Mouse (Mus musculus): ENCODE measurements at regions not wholly inside any gene's neighbourhood (a gene's known extent, or its start where the extent isn't known, plus 50 kb on each side); places are given as distances from the start of the nearest gene placed in this dataset.

GRCm38 (mm10) chr9:66646226-66646625 is 53.3 kb upstream of the Usp3 start:
- intact Hi-C loops (cut with DNase I): loop anchor here (1.0 to 10.0 kb wide), 5 partner anchors 60 to 399 kb away; partner anchors contain the start of gene Tpm1
- DNase-seq: peak; percentile 87 to 91

- DNase-seq: no peak
- intact Hi-C loops (cut with DNase I): no loop called here
These were observed 58.4 kb upstream of the Usp3 start for GRCm38 (mm10) chr9:66651306-66651705.

- intact Hi-C loops (cut with DNase I): no loop called here
These were observed 56.2 kb upstream of the Car12 start for GRCm38 (mm10) chr9:66657116-66657758.

GRCm38 (mm10) chr9:66658707-66659242 is 54.7 kb upstream of the Car12 start:
- intact Hi-C loops (cut with DNase I): no loop called here
- no peak for DNase-seq

More at GRCm38 (mm10) chr9:66657116-66657758, 56.2 kb upstream of the Car12 start:
- DNase-seq: no peak

GRCm38 (mm10) chr9:66659781-66660445 is 53.6 kb upstream of the Car12 start:
- intact Hi-C loops (cut with DNase I): no loop called here

GRCm38 (mm10) chr9:66661596-66661995 is 51.9 kb upstream of the Car12 start:
- DNase-seq: no peak
- intact Hi-C loops (cut with DNase I): no loop called here

More at GRCm38 (mm10) chr9:66659781-66660445, 53.6 kb upstream of the Car12 start:
- no peak for DNase-seq

- DNase-seq: no peak
These were observed 51.0 kb upstream of the Car12 start for GRCm38 (mm10) chr9:66662443-66662842.

More at GRCm38 (mm10) chr9:66662443-66662842, 51.0 kb upstream of the Car12 start:
- intact Hi-C loops (cut with DNase I): no loop called here
